Mouse (Mus musculus) embryonic facial prominence, embryonic 13.5 days (tissue): ENCODE measurements around the gene Trim30d. TPM values are rescaled to one million over a fixed set of nuclear protein-coding genes. Genes with fewer than 3 reads are reported as not detected.
"Not testable (repeated sequence)": the region's sequence is repeated elsewhere in the genome, so short reads cannot be mapped to it uniquely, and the experiment has no call there.

Experiments
- ATAC-seq: fragments of 200-750 bp; cut with Nextera tagmentation; 2 replicates; pipeline ENCODE4 v1.8.0; 2017; ENCODE audit warnings: low read depth; ENCODE audit not compliant: insufficient number of reproducible peaks, insufficient read depth, low FRiP score, low TSS enrichment
- H3K27ac ChIP-seq: fragments of 300-500 bp; sonication (generic); 2 replicates; pipeline ENCODE4 v1.5.1; 2015; ENCODE audit warnings: moderate library complexity, mild to moderate bottlenecking, inconsistent platforms
- H3K27me3 ChIP-seq: fragments of 300-500 bp; sonication (generic); 2 replicates; pipeline ENCODE4 v1.6.1; 2015; ENCODE audit warnings: mild to moderate bottlenecking, inconsistent platforms
- H3K36me3 ChIP-seq: fragments of 300-500 bp; sonication (generic); 2 replicates; pipeline ENCODE4 v1.6.1; 2015; ENCODE audit warnings: mild to moderate bottlenecking, inconsistent platforms
- H3K4me1 ChIP-seq: fragments of 300-500 bp; sonication (generic); 2 replicates; pipeline ENCODE4 v1.6.1; 2015; ENCODE audit warnings: inconsistent platforms
- H3K4me2 ChIP-seq: fragments of 300-500 bp; sonication (generic); 2 replicates; pipeline ENCODE4 v1.6.1; 2015; ENCODE audit warnings: moderate library complexity, mild to moderate bottlenecking, inconsistent platforms
- H3K4me3 ChIP-seq: fragments of 300-500 bp; sonication (generic); 2 replicates; pipeline ENCODE4 v1.5.1; 2015; ENCODE audit warnings: mild to moderate bottlenecking, inconsistent platforms
- H3K9ac ChIP-seq: fragments of 300-500 bp; sonication (generic); 2 replicates; pipeline ENCODE4 v1.6.1; 2015; ENCODE audit warnings: mild to moderate bottlenecking, inconsistent platforms
- H3K9me3 ChIP-seq: fragments of 300-500 bp; sonication (generic); 2 replicates; pipeline ENCODE4 v1.6.1; 2016; ENCODE audit warnings: inconsistent platforms
- WGBS: fragments of 180-500 bp; shearing (Covaris S2); methylation state at CpG from one replicate; pipeline ENCODE4 v1.1.7; 2015; ENCODE audit warnings: mixed read lengths; 5-methylcytosine and 5-hydroxymethylcytosine counted together
- polyA plus RNA-seq: library from polyadenylated mRNA; unstranded; fragments of >200 nt; fragmentation: Nextera tagmentation; extraction: Ambion mirVana; gene quantifications from 2 replicates; pipeline ENCODE4 v1.2.1, GENCODE M21; 2015

Gene Trim30d
- 0.31 and 0.77 TPM in 2 replicates for polyA plus RNA-seq

- not testable (repeated sequence) for H3K27me3 ChIP-seq, H3K36me3 ChIP-seq, H3K4me1 ChIP-seq, H3K4me3 ChIP-seq, H3K27ac ChIP-seq, H3K9me3 ChIP-seq, H3K4me2 ChIP-seq, H3K9ac ChIP-seq, ATAC-seq
Observed at GRCm38 (mm10) chr7:104507421-104508065, at the start of gene Trim30d. Trim30d (minus strand) TSS chr7:104507849.

GRCm38 (mm10) chr7:104552700-104553099 is 45.1 kb upstream of the Trim30d start:
- H3K4me3 ChIP-seq = no peak overlapping the region
- H3K27me3 ChIP-seq = no peaks in the 10 kb centered on the region
- H3K9me3 ChIP-seq = no peaks in the 10 kb centered on the region
- H3K36me3 ChIP-seq = no peaks in the 10 kb centered on the region
- WGBS = 60% methylated on average over 1 of the region's 1 CpGs
- ATAC-seq = no peak
- H3K9ac ChIP-seq = no peak overlapping the region
- H3K27ac ChIP-seq = no peak overlapping the region
- H3K4me1 ChIP-seq = no peaks in the 10 kb centered on the region
- H3K4me2 ChIP-seq = no peak overlapping the region

DNA sequence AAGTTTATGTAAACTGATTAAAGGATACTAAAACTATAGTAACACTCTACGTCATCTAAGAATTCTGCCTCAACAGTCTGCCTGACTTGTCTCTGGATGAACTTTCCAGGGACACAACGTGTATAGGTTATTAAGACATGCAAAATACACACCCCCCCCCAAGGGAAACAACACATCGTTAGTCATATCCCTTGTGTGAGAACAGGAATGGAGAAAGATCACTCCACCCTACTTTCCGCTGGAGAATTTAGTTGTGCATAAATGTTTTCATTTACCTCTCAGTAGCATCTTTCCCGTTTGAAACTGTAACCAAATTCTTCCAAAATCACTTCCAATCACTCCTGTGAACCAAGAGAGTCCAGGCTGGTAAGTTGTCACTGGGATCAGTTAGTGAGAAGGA is 42.2 kb upstream of the Trim30d start, which contains the start of gene Olfr651:
Gene Olfr651 (plus strand): TSS at position 301 of the 400 bp plus-strand sequence.
- no peak within 1 kb of the TSS for H3K4me2 ChIP-seq
- H3K9ac ChIP-seq = no peak within 1 kb of the TSS
- no peaks in the 10 kb centered on the region for H3K9me3 ChIP-seq
- H3K4me3 ChIP-seq = no peak within 1 kb of the TSS
- ATAC-seq = no peak
- WGBS = 73% methylated on average over 5 of the region's 5 CpGs
- no peaks in the 10 kb centered on the region for H3K36me3 ChIP-seq
- H3K27ac ChIP-seq = no peak within 1 kb of the TSS
- no peaks in the 10 kb centered on the region for H3K27me3 ChIP-seq
- H3K4me1 ChIP-seq = no peaks in the 10 kb centered on the region

- Histone ChIP-seq H3K9ac (peak overlapping the region; percentile 64), H3K36me3 (no peaks in the 10 kb centered on the region), H3K27me3 (peaks cover 5% of the 10 kb centered on the region; the same call in 1 of the 2 replicates), H3K4me1 (no peaks in the 10 kb centered on the region), H3K27ac (no peak overlapping the region), H3K4me3 (peak overlapping the region; percentile 49), H3K4me2 (peak overlapping the region; percentile 62), H3K9me3 (no peaks in the 10 kb centered on the region)
- WGBS = 2% methylated on average over 51 of the region's 59 CpGs
- ATAC-seq = peak; percentile 69; the same call in 1 of the 2 replicates
Observed at GRCm38 (mm10) chr7:104501589-104502371, 5.9 kb downstream of the Trim30d start.

DNA sequence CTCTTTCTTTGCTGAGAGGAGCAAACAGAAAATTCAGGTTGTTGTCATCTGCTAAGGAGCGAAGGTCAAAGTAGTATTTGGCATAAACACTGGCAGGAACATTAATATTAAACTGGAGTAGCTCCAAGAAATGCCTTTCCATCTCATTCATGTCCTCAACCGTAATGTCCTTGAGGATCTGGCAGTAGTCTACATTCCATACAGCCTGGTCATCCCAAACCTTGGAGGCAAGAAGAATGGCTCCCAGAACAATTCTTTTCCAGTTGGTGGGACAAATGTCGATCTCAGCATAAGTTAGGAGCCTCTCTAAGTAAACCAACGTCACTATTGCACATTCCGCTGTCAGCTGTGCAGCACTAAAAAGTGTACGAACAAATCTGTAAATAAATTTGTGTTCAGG is 6.5 kb downstream of the Trim30d start:
- H3K4me2 ChIP-seq, H3K27ac ChIP-seq, H3K4me1 ChIP-seq, H3K4me3 ChIP-seq, ATAC-seq, H3K36me3 ChIP-seq, H3K9me3 ChIP-seq, H3K27me3 ChIP-seq, H3K9ac ChIP-seq: not testable (repeated sequence)
- WGBS = 76% methylated on average over 6 of the region's 6 CpGs

DNA sequence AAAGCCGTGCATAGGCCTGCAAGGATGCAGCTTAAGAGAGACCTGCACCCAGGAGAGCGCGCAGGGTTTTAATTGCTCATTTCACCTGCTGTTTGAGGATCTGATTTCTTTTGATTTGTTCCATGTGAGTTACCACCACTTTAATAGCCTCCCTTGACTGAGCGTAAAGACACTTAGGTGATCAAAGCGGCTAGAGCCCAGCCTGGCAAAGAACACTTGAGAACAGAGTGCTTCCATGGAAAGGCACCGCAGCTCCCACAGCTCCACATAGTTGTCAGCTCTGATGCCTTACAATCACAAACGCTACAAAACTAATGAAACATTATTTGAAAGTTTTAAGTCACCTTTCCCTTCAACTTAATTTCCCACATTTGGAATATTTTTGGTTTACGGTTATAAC is 8.2 kb downstream of the Trim30d start:
- not testable (repeated sequence) for ATAC-seq, H3K4me2 ChIP-seq

GRCm38 (mm10) chr7:104465065-104465744 is 42.4 kb downstream of the Trim30d start, which contains the start of gene Trim30a:
Trim30a (minus strand) TSS chr7:104465193.
- H3K36me3 ChIP-seq = no peaks in the 10 kb centered on the region
- H3K4me1 ChIP-seq = no peaks in the 10 kb centered on the region
- 73% methylated on average over 3 of the region's 3 CpGs for WGBS
- no peak within 1 kb of the TSS for H3K4me2 ChIP-seq
- no peak within 1 kb of the TSS for H3K9ac ChIP-seq
- no peaks in the 10 kb centered on the region for H3K9me3 ChIP-seq
- no peak within 1 kb of the TSS for H3K4me3 ChIP-seq
- ATAC-seq = no peak
- no peaks in the 10 kb centered on the region for H3K27me3 ChIP-seq
- H3K27ac ChIP-seq = no peak within 1 kb of the TSS

More for the DNA sequence above, 8.2 kb downstream of the Trim30d start:
- H3K36me3 ChIP-seq, H3K4me3 ChIP-seq, H3K27ac ChIP-seq, H3K9ac ChIP-seq, H3K4me1 ChIP-seq, H3K27me3 ChIP-seq, H3K9me3 ChIP-seq: not testable (repeated sequence)
- WGBS = 45% methylated on average over 7 of the region's 8 CpGs

- Histone ChIP-seq H3K9me3 (no peaks in the 10 kb centered on the region), H3K27me3 (no peaks in the 10 kb centered on the region), H3K4me1 (no peaks in the 10 kb centered on the region), H3K9ac (no peak overlapping the region), H3K4me2 (no peak overlapping the region), H3K4me3 (no peak overlapping the region), H3K27ac (no peak overlapping the region), H3K36me3 (no peaks in the 10 kb centered on the region)
- ATAC-seq = no peak
- 51% methylated on average over 2 of the region's 2 CpGs for WGBS
Observed at GRCm38 (mm10) chr7:104445961-104446645, 61.5 kb downstream of the Trim30d start.

Other genes starting within 250 kb of the Trim30d start
- gene Trim5, start 219.8 kb downstream of the Trim30d start, polyA plus RNA-seq = 0.13 and 0.15 TPM in 2 replicates
- 7.1 and 7.2 TPM in 2 replicates for gene Trim12a, start 192.4 kb downstream of the Trim30d start, polyA plus RNA-seq
- not detected in 2 replicates for gene Trim34b, start 178.4 kb downstream of the Trim30d start, polyA plus RNA-seq
- 2.7 and 3.1 TPM in 2 replicates for gene Trim12c, start 154.5 kb downstream of the Trim30d start, polyA plus RNA-seq
- gene Trim30b, start 138.0 kb downstream of the Trim30d start, polyA plus RNA-seq = not detected in 2 replicates
- gene Trim30c, start 107.0 kb downstream of the Trim30d start, polyA plus RNA-seq = 0.20 TPM in 1 of 2 replicates, not detected in the other
- gene Trim30a, start 42.7 kb downstream of the Trim30d start, polyA plus RNA-seq = 0.85 and 1.1 TPM in 2 replicates
- not detected in 2 replicates for gene Olfr651, start 42.3 kb upstream of the Trim30d start, polyA plus RNA-seq
- gene Olfr652, start 53.1 kb upstream of the Trim30d start, polyA plus RNA-seq = 0.04 and 0.11 TPM in 2 replicates
- 0.06 and 0.33 TPM in 2 replicates for gene Olfr653, start 69.5 kb upstream of the Trim30d start, polyA plus RNA-seq
- not detected in 2 replicates for gene Olfr654, start 79.2 kb upstream of the Trim30d start, polyA plus RNA-seq
- 0.22 TPM in 1 of 2 replicates, not detected in the other for gene Olfr655, start 93.9 kb upstream of the Trim30d start, polyA plus RNA-seq
- not detected in 2 replicates for gene Olfr656, start 106.1 kb upstream of the Trim30d start, polyA plus RNA-seq
- gene Olfr657, start 116.9 kb upstream of the Trim30d start, polyA plus RNA-seq = not detected in 2 replicates
- gene Olfr658, start 139.5 kb upstream of the Trim30d start, polyA plus RNA-seq = 0.08 TPM in 1 of 2 replicates, not detected in the other
- not detected in 2 replicates for gene Olfr659, start 158.9 kb upstream of the Trim30d start, polyA plus RNA-seq
- gene Olfr661, start 178.7 kb upstream of the Trim30d start, polyA plus RNA-seq = not detected in 2 replicates